Mouse (Mus musculus): ENCODE data around the gene Casp7. TPM values are rescaled to one million over a fixed set of nuclear protein-coding genes. Genes with fewer than 3 reads are reported as not detected.
"Not testable (repeated sequence)": the region's sequence is repeated elsewhere in the genome, so short reads cannot be mapped to it uniquely, and the experiment has no call there.

The Casp7 gene
- 1 to 10 TPM; 2.9 to 3.1 TPM for total RNA-seq (2021)
- long read RNA-seq, experiment 1, partial matches to known transcripts = 0 of 1 reads
- long read RNA-seq, experiment 1, other reads (novel, unspliced or antisense) = 0 of 1 reads
- long read RNA-seq, experiment 2, partial matches to known transcripts = 0 of 3 reads
- long read RNA-seq, experiment 2, other reads (novel, unspliced or antisense) = 0 of 3 reads

- peak; percentile 51 to 52 for DNase-seq (ENCODE audit: low spot score in 2 of 2)
Observed at GRCm38 (mm10) chr19:56396669-56397621, at the start of gene Casp7. Casp7 (plus strand) TSS chr19:56397129.

GRCm38 (mm10) chr19:56349295-56349694, 47.6 kb upstream of the Casp7 start:
- no peak for DNase-seq (ENCODE audit: low spot score in 2 of 2)

- no peak for DNase-seq (ENCODE audit: low spot score in 2 of 2)
Observed at GRCm38 (mm10) chr19:56353689-56354088, 43.2 kb upstream of the Casp7 start.

GRCm38 (mm10) chr19:56355201-56355600, 41.7 kb upstream of the Casp7 start:
- no peak for DNase-seq (ENCODE audit: low spot score in 2 of 2)

- DNase-seq (ENCODE audit: low spot score in 2 of 2) = peak; percentile 81 to 89
Observed at GRCm38 (mm10) chr19:56356480-56357373, 40.2 kb upstream of the Casp7 start.

DNA sequence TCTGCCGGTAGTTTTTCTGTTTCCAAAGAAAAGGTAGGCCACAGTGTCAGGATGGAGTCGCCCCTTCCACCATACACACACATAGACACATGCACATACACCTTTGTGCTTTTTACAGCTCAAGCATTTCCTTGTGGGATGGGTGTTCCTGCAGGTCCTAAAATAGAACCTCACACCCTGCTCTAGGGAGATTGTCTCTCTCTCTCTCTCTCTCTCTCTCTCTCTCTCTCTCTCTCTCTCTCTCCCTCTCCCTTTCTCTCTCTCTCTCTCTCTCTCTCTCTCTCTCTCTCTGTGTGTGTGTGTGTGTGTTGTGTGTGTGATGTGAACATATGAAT, 39.6 kb upstream of the Casp7 start:
- not testable (repeated sequence) for DNase-seq (ENCODE audit: low spot score in 2 of 2)

DNA sequence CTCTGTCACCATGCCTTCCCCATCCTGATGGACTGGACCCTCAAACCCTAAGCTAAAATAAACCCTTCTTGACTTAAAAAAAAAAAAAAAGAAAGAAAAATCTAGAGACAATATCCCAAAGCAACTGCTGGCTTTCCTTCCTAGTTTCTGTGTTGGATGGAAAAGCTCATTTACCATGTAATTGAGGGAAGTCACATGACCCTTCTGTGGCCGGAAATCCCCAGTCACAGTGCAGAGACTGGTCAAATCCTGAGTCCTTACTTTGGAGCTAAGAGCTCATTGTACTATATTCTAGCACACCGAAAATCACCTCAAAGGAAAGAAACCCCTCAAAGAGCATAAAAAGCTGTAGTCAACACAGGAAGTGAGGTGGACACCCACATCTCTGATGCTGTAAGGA, 38.0 kb upstream of the Casp7 start:
- no peak for DNase-seq (ENCODE audit: low spot score in 2 of 2)

DNA sequence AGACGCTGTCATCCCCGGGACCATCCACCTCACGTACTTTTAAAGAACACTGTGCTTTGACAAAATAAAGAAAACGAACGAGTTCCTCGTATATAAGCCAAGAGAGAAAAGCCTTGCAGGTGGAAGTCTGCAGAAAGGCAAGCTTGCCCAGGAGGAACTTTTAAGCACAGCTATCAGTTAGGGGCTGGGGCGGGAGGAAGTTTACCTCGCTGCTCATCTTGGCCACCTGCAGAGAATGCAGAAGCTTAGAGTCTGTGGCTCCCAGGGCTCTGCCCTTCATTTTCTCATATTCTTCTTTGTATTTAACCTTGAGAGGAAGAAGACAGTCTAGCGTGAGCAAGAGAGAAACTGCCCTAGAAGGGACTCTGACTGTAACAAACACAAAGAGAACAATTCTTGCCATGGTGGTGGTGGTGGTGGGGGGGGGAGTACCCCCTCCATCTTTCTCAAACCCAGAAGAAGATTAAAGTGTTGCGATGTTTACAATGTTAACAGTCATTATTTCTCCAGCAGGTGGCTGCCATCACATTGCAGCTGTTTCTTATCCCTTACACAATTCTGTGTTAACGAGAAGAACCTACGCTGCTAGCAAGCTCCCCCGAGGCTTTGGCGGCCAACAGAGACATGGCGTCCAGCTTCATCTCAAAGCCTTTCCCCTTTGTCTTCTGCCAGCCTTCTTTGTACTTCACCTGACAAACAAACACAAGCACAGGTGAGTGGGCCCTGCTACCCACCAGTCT, 33.0 kb upstream of the Casp7 start:
- DNase-seq (ENCODE audit: low spot score in 2 of 2) = no peak

DNA sequence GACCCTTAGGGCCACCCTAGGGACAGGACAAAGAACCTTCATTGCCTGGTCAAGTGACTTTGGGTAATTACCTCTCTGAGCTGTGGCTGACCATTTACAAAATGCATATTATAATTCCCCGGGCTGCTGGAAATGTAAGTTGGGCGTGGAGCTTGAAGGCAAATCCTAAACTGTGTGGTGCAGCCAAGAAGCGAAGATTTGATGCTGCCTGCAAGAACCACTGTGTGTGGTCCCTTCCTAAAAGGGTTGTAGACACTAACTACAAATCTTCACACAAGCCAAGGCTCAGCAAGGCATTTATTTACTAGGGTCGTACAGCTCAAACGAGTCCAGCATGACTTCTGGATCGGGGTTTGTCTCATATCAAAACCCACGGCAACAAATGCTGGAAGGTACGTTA, 32.4 kb upstream of the Casp7 start:
- DNase-seq (ENCODE audit: low spot score in 2 of 2) = no peak

DNA sequence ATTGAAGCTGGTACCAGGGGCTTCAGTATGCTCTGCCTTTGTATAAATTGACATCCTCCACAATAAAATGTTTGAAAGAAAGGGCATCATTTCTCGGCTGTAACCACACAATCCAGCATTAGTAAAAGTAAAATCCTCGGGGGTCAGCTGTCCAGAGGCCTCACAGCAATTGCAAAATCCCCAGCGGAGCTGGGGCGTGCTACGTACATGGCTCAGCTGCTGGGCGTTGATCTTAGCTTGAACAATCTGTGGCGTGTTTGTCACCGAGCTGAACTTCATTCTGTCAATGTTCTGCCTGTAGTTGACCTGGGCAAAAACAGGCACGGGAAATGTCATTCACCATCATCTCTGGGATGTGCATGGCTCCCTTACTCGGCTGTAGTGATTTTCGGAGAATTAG, 30.8 kb upstream of the Casp7 start:
- DNase-seq (ENCODE audit: low spot score in 2 of 2) = no peak

DNA sequence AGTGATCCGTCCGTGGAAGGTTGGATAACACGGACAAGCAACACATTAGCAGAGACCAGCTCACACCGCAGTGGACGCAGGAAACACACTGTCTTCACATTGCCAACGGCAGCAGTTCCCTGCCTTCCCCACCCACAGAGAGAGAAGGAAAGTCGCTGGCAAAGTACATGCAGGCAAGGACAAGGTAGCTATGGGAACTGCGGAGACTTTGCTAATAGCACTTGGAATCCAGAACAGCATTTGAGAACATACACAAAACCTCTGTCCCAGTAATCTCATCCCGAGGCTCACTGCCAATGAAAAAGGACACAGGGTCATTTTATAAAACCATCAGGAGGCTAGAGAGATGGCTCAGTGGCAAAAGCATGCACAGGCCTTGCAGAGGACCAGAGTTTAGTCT, 30.3 kb upstream of the Casp7 start:
- DNase-seq (ENCODE audit: low spot score in 2 of 2) = no peak

GRCm38 (mm10) chr19:56367778-56368177, 29.2 kb upstream of the Casp7 start:
- DNase-seq (ENCODE audit: low spot score in 2 of 2) = no peak

- DNase-seq (ENCODE audit: low spot score in 2 of 2) = no peak
Observed at GRCm38 (mm10) chr19:56368912-56369311, 28.0 kb upstream of the Casp7 start.

- no peak for DNase-seq (ENCODE audit: low spot score in 2 of 2)
Observed at GRCm38 (mm10) chr19:56370389-56371150, 26.4 kb upstream of the Casp7 start.

DNA sequence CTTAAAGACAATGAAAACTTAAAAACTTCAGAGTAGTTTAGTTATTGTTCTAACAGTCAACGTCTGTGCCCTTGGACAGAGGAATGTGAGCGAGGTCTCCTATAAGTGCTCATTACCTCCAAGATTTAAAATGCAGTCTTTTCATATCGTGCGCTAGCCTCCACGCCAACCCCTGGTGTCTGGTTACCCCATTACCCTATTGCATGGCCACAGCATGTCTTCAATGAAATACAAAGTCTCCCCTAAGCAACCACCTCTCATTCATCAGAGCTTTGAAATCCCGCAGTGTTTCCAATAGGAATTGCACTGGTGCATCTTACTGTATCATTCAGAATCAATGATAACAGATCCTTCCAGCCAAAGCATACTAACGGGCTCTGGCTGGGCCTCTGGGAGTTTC, 24.7 kb upstream of the Casp7 start:
- DNase-seq (ENCODE audit: low spot score in 2 of 2) = no peak

- DNase-seq (ENCODE audit: low spot score in 2 of 2) = no peak
Observed at GRCm38 (mm10) chr19:56373246-56373645, 23.7 kb upstream of the Casp7 start.

DNA sequence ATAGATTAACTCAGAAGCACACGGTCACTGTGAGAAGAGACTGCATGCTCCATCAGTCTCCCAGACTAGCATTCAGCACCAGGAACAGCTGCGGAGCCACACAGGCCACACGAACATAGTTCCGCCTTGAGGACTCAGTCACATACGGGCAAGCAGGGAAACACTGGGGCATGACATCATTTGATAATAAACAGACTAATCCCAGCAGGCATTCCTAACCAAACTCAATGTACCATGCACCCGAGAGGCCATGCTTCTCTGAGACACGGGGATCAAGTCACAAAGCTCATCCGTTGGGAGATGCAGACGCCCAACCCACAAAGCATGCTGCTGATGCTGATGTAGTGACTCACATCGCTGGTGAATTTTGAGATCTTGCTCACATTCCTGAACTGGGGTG, 22.9 kb upstream of the Casp7 start:
- DNase-seq (ENCODE audit: low spot score in 2 of 2) = no peak

DNA sequence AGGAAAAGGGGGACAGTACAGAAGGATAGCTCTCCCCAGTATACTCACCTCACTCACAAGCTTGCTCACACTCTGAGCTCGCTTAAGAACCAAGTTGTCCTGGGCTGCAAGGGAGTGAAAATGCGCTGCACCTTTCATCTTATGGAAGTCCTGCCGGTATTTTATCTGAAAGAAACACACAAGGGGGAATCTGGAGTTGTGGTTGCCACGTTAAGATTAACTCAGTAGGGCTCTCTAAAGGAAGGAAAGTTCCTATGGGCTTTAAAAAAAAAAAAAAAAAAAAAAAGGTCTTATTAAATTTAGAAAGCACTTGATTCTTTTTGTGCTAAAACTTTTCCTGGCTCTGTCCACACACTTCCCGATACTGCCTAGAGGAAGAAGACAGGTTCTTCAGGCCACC, 18.9 kb upstream of the Casp7 start:
- no peak for DNase-seq (ENCODE audit: low spot score in 2 of 2)

DNA sequence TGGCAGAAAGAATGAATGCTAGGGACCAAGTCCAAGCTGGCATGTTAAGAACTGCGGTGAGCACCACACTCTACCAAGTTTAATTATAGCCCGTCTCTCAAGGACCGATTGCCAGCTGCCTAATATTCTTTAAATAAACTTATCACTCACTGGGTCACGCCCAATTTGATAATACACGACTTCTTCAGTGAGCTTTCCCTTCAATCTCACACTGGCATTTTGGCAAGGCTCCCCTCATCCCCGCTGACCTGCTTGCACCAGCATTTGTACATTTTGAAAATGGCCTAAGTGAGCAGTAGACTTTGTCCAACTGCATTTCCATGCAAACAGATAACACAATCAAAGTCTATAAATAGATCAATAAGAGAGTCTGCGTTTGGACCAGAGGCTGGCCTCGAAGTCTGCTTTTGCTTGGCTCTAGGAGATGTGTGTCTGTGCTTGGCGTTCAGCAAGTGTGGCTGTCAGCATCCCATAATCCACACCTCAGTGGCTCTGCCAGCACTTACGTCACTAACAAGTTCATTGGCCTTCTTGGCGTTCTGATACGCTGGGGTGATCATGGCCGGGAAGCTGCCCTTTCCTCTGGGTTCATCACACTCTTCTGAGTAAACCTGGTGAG, 18.3 kb upstream of the Casp7 start:
- no peak for DNase-seq (ENCODE audit: low spot score in 2 of 2)

DNA sequence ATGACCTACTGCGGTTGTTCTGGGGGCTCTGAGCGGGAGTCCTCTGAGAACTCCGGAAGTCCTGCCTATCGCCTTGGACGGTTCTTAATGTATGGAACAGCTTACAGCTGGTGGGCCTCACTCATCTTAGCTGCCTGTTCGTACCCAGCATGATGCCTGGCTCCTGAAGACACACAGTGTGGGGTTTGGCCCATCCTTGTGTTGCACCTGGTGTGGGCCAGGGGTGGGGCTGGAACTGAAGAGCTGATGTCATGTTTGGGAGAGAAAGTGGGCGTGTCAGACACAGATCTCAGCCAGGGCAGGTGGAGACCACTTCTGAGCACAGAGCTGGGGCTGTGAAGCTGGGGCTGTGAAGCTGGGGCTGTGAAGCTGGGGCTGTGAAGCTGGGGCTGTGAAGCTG, 16.6 kb upstream of the Casp7 start:
- DNase-seq (ENCODE audit: low spot score in 2 of 2) = no peak

Measured in left cerebral cortex, adult 18-20 months (tissue).